In the genomic region with DNA sequence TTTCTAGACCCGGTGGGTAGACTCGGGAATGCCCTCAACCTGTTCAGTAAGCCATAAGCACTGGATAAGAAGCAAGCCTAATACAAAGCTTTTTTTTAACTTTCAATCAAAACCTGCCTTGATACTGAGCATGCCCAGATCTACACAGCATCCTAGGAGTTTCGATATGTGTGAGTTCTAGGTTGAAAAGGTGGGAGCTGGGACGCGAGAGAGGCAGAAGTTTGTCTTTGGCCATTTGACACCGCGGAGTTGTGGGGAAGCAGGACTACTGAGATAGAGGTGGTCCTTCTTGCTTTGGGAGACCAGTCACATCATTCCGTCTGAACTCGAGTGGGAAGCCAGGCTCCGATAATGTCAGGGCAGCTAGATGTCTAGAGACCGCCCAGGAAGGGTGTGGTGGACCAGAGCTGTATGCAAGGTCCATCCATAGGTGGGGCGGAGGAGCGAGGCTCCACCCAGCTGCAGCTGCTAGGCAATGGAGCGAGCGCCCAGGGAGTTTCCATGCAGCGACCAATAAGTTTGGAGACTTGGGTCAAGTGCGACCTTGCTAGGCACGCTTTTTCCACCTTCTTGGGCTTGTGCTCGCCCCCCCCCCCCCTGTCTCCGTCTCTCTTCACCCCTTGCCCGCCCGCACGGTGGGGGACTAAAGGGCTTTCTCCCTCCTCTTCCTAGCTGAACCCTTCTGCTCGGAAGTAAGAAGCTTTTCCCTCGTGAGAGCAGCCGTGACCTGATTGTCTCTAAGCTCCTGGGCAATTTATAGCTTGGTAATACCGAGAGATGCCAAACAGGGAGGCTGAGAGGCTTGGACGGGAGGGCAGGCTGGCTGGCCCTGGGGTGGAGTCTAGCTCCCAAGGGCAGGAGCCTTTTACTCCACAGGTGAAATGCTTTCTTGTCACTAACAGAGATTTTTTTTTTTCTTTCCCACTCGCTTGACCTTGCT, we compare ENCODE assay signal across 8 mouse cellular contexts. TPM values are rescaled to one million over a fixed set of nuclear protein-coding genes. Genes with fewer than 3 reads are reported as not detected.
DNase-seq lines count a peak whose midpoint lies in the region; ATAC-seq lines count a peak whose summit lies in the region.

No protein-coding gene starts in this region.

- peak overlapping the region; percentile 11; the same call in 1 of the 2 replicates for H3K9ac ChIP-seq in heart, embryonic 15.5 days
- H3K9ac ChIP-seq in stomach, embryonic 14.5 days (replicated peaks; ENCODE audit: low read depth, low read length), result no peak overlapping the region

- no peaks in the 10 kb centered on the region for H3K36me3 ChIP-seq in heart, embryonic 15.5 days
- no peaks in the 10 kb centered on the region for H3K36me3 ChIP-seq in stomach, embryonic 14.5 days (ENCODE audit: control insufficient read depth, insufficient read depth, low read length)

- H3K27me3 ChIP-seq in heart, embryonic 15.5 days, result peaks cover 26% of the 10 kb centered on the region
- no peaks in the 10 kb centered on the region for H3K27me3 ChIP-seq in stomach, embryonic 14.5 days (ENCODE audit: control insufficient read depth, insufficient read depth, low read length)

- H3K9me3 ChIP-seq in heart, embryonic 15.5 days (replicated peaks), result no peaks in the 10 kb centered on the region
- no peaks in the 10 kb centered on the region for H3K9me3 ChIP-seq in stomach, embryonic 14.5 days (ENCODE audit: control insufficient read depth, low read depth, low read length)

- H3K4me1 ChIP-seq in heart, embryonic 15.5 days (replicated peaks), result peaks cover 17% of the 10 kb centered on the region
- peaks cover 6% of the 10 kb centered on the region; the same call in 1 of the 2 replicates for H3K4me1 ChIP-seq in stomach, embryonic 14.5 days (ENCODE audit: control insufficient read depth, insufficient read depth, low read length)

- H3K4me2 ChIP-seq in heart, embryonic 15.5 days, result peak overlapping the region; percentile 95
- peak overlapping the region; percentile 89 for H3K4me2 ChIP-seq in stomach, embryonic 14.5 days (replicated peaks; ENCODE audit: low read depth, low read length)

- H3K27ac ChIP-seq in heart, embryonic 15.5 days, result no peak overlapping the region
- H3K27ac ChIP-seq in stomach, embryonic 14.5 days (ENCODE audit: low read length), result no peak overlapping the region

- peak; percentile 3 for DNase-seq in urinary bladder, postnatal 25 days (ENCODE audit: low spot score)
- no peak for DNase-seq in urinary bladder, postnatal 4 days (ENCODE audit: low spot score in 2 of 2)
- peak; percentile 52 for DNase-seq in embryo, embryonic 9.5 days (ENCODE audit: extremely low spot score)
- peak; percentile 61 for DNase-seq in layer of hippocampus, adult 9-11 months
- peak; percentile 48 for DNase-seq in mesoderm, embryonic 11.5 days (ENCODE audit: low read depth, low spot score)
- DNase-seq in spleen, postnatal 36 days (ENCODE audit: low spot score in 2 of 2), result no peak

- 2% methylated on average over 29 of the region's 29 CpGs for WGBS in heart, embryonic 15.5 days
- 2% methylated on average over 23 of the region's 29 CpGs for WGBS in stomach, embryonic 14.5 days

- ATAC-seq in heart, embryonic 15.5 days (replicated peaks; ENCODE audit: insufficient number of reproducible peaks, insufficient read depth, low FRiP score, low read depth), result peak; percentile 72; the same call in 1 of the 2 replicates
- peak; percentile 62 for ATAC-seq in stomach, embryonic 14.5 days (ENCODE audit: insufficient number of reproducible peaks, insufficient read depth, low FRiP score, low read depth)

- peak overlapping the region; percentile 54 for H3K4me3 ChIP-seq in heart, embryonic 15.5 days
- peak overlapping the region; percentile 40 for H3K4me3 ChIP-seq in stomach, embryonic 14.5 days (ENCODE audit: low read depth, low read length)

RNA-seq across cellular contexts. Expression of a gene that starts 0.7 kb away (rescaled TPM):
- 0.47 and 2.0 TPM in 2 replicates for polyA plus RNA-seq in heart, embryonic 15.5 days (2015; fragmentation: Nextera tagmentation; extraction: Ambion mirVana)
- 12.7 and 13.2 TPM in 2 replicates for polyA plus RNA-seq in stomach, embryonic 14.5 days (2014; fragmentation: Nextera tagmentation; extraction: Ambion mirVana)

Comparison
In these comparisons a context has a peak if more than half of its experiments do, and no peak if none do; other contexts are left out.
1. DNase-seq: peak in urinary bladder, postnatal 25 days (single experiment), embryo, embryonic 9.5 days (single experiment), layer of hippocampus, adult 9-11 months (single experiment) and mesoderm, embryonic 11.5 days (single experiment); none in urinary bladder, postnatal 4 days (0 of 2) and spleen, postnatal 36 days (0 of 2).